Mouse (Mus musculus) stomach, postnatal 0 days (tissue): ENCODE measurements around the gene Plbd2.

Source experiments
- CTCF ChIP-seq: IDR thresholded peaks from 2 replicates; pipeline ENCODE4 v1.5.1; 2016; ENCODE audit warnings: antibody characterized with exemption, low read depth, mild to moderate bottlenecking, moderate library complexity
- EP300 ChIP-seq: optimal IDR thresholded peaks from 2 replicates; pipeline ENCODE3; 2016; ENCODE audit warnings: antibody characterized with exemption

DNA sequence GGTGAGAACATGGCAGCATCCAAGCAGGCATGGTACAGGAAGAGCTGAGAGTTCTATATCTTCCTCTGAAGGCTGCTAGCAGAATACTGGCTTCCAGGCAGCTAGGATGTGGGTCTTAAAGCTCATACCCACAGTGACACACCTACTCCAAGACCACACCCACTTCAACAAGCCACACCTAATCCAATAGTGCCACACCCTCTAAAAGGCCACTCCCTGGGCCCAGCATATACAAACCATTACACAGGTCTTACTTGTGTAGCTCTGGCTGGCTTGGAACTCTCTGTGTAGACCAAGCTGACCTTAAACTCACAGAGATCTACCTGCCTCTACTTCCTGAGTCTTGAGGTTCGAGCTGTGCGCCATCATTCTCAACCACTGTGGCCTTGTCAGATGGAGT is 21.3 kb upstream of the Plbd2 start:
- TF ChIP-seq CTCF = no peak
- TF ChIP-seq EP300 = no peak
